Mouse (Mus musculus) CH12.LX (cell line): ENCODE data around the gene Apon. TPM values are rescaled to one million over a fixed set of nuclear protein-coding genes. Genes with fewer than 3 reads are reported as not detected.

Experiments used
- DNase-seq: peaks from one replicate; pipeline ENCODE4 v3.0.0-alpha.2; 2013; ENCODE audit errors: extremely low read depth
- H3K27ac ChIP-seq: 2 replicates; pipeline ENCODE4 v1.5.1; 2012; ENCODE audit warnings: low read depth, mild to moderate bottlenecking, control low read depth, moderate library complexity; ENCODE audit not compliant: insufficient read depth
- H3K27me3 ChIP-seq: replicated peaks from 2 replicates; pipeline ENCODE3; 2012; ENCODE audit warnings: inconsistent platforms
- H3K36me3 ChIP-seq, 2 experiments: replicated peaks in 1 of 2; 2 replicates each; pipeline versions ENCODE3 to v1.6.1; 2012; ENCODE audit warnings: inconsistent platforms in 1 of 2, low read length in 1 of 2, mild to moderate bottlenecking in 1 of 2, mixed read lengths in 1 of 2, moderate library complexity in 1 of 2; ENCODE audit not compliant: control insufficient read depth in 1 of 2, insufficient read depth in 1 of 2
- H3K4me1 ChIP-seq, 2 experiments: 2 replicates each; pipeline ENCODE4 v1.6.1; 2012; ENCODE audit warnings: inconsistent platforms in 1 of 2, moderate library complexity in 1 of 2; ENCODE audit not compliant: insufficient read depth in 2 of 2, control insufficient read depth in 1 of 2
- H3K4me2 ChIP-seq: 2 replicates; pipeline ENCODE4 v1.6.1; 2012; ENCODE audit warnings: low read depth, mild to moderate bottlenecking, control low read depth; ENCODE audit not compliant: poor library complexity, insufficient read depth, severe bottlenecking
- H3K4me3 ChIP-seq, 3 experiments: fragments of 150-350 bp in 1 of 3; sonication (generic) in 1 of 3; replicated peaks in 1 of 3; 2 replicates each; pipeline versions ENCODE3 to v1.5.1; 2011 to 2012; ENCODE audit warnings: low read depth in 2 of 3, low read length in 2 of 3, mild to moderate bottlenecking in 2 of 3, moderate library complexity in 2 of 3, control low read depth in 1 of 3, improper control_type of control experiment in 1 of 3, inconsistent platforms in 1 of 3, mixed read lengths in 1 of 3; ENCODE audit not compliant: poor library complexity in 1 of 3
- H3K79me2 ChIP-seq: replicated peaks from 2 replicates; pipeline ENCODE4 v1.6.1; 2012; ENCODE audit warnings: mild to moderate bottlenecking, moderate library complexity; ENCODE audit not compliant: control insufficient read depth, poor library complexity, insufficient read depth, severe bottlenecking; ENCODE audit errors: extremely low read depth
- H3K9ac ChIP-seq: 2 replicates; pipeline ENCODE4 v1.6.1; 2012; ENCODE audit warnings: low read depth, mild to moderate bottlenecking, control low read depth, moderate library complexity; ENCODE audit not compliant: insufficient read depth
- H3K9me3 ChIP-seq: replicated peaks from 2 replicates; pipeline ENCODE3; 2012; ENCODE audit warnings: low read length, inconsistent platforms, mixed read lengths
- BHLHE40 ChIP-seq: IDR thresholded peaks from 2 replicates; pipeline ENCODE4 v1.6.1; 2011; ENCODE audit warnings: mild to moderate bottlenecking, low read depth, low read length, improper control_type of control experiment
- CHD1 ChIP-seq: IDR thresholded peaks from 2 replicates; pipeline ENCODE4 v1.6.1; 2012; ENCODE audit warnings: low read depth, low read length, improper control_type of control experiment, inconsistent platforms
- CHD2 ChIP-seq: IDR thresholded peaks from 2 replicates; pipeline ENCODE4 v1.6.1; 2011; ENCODE audit warnings: low read length, improper control_type of control experiment
- CTCF ChIP-seq, 2 experiments: IDR thresholded peaks in 1 of 2; conservative IDR thresholded peaks in 1 of 2; 2 replicates each; pipeline ENCODE4 v1.5.1; 2011 to 2012; ENCODE audit warnings: low read depth in 2 of 2, low read length in 2 of 2, improper control_type of control experiment in 1 of 2, inconsistent platforms in 1 of 2, mild to moderate bottlenecking in 1 of 2, moderate library complexity in 1 of 2
- E2F4 ChIP-seq: IDR thresholded peaks from 2 replicates; pipeline ENCODE4 v1.6.1; 2011; ENCODE audit warnings: low read depth, low read length, improper control_type of control experiment; ENCODE audit not compliant: insufficient replicate concordance
- ELF1 ChIP-seq: IDR thresholded peaks from 2 replicates; pipeline ENCODE4 v1.6.1; 2014; ENCODE audit warnings: low read depth, mild to moderate bottlenecking, inconsistent platforms, low read length, improper control_type of control experiment
- EP300 ChIP-seq: IDR thresholded peaks from 2 replicates; pipeline ENCODE4 v1.6.1; 2011; ENCODE audit warnings: low read length, improper control_type of control experiment
- GABPA ChIP-seq: IDR thresholded peaks from 2 replicates; pipeline ENCODE4 v1.6.1; 2012; ENCODE audit warnings: low read depth, low read length, improper control_type of control experiment, inconsistent platforms; ENCODE audit not compliant: insufficient replicate concordance
- HCFC1 ChIP-seq: IDR thresholded peaks from 2 replicates; pipeline ENCODE4 v1.6.1; 2012; ENCODE audit warnings: low read depth, mild to moderate bottlenecking, inconsistent platforms, low read length, improper control_type of control experiment
- IRF4 ChIP-seq: IDR thresholded peaks from 2 replicates; pipeline ENCODE4 v1.6.1; 2014; ENCODE audit warnings: low read depth, mild to moderate bottlenecking, inconsistent platforms, low read length, improper control_type of control experiment
- JUN ChIP-seq: IDR thresholded peaks from 2 replicates; pipeline ENCODE4 v1.6.1; 2011; ENCODE audit warnings: low read depth, mild to moderate bottlenecking, low read length, improper control_type of control experiment, moderate library complexity; ENCODE audit not compliant: insufficient read depth
- JUND ChIP-seq: conservative IDR thresholded peaks from 2 replicates; pipeline ENCODE4 v1.6.1; 2011; ENCODE audit warnings: low read depth, low read length, improper control_type of control experiment
- KAT2A ChIP-seq: IDR thresholded peaks from 2 replicates; pipeline ENCODE4 v1.6.1; 2012; ENCODE audit warnings: low read length, improper control_type of control experiment, inconsistent platforms; ENCODE audit not compliant: insufficient replicate concordance
- MAZ ChIP-seq: IDR thresholded peaks from 2 replicates; pipeline ENCODE4 v1.6.1; 2012; ENCODE audit warnings: low read depth, mild to moderate bottlenecking, inconsistent platforms, low read length, improper control_type of control experiment, moderate library complexity
- MEF2A ChIP-seq: IDR thresholded peaks from 2 replicates; pipeline ENCODE4 v1.6.1; 2014; ENCODE audit warnings: low read depth, mild to moderate bottlenecking, inconsistent platforms, low read length, improper control_type of control experiment, borderline replicate concordance
- MYC ChIP-seq: IDR thresholded peaks from 2 replicates; pipeline ENCODE4 v1.6.1; 2011; ENCODE audit warnings: low read depth, mild to moderate bottlenecking, improper control_type of control experiment, low read length
- NELFE ChIP-seq: IDR thresholded peaks from 2 replicates; pipeline ENCODE4 v1.6.1; 2011; ENCODE audit warnings: low read depth, low read length, improper control_type of control experiment
- NRF1 ChIP-seq: IDR thresholded peaks from 2 replicates; pipeline ENCODE4 v1.6.1; 2014; ENCODE audit warnings: low read depth, mild to moderate bottlenecking, inconsistent platforms, low read length, improper control_type of control experiment, moderate library complexity
- PAX5 ChIP-seq: IDR thresholded peaks from 2 replicates; pipeline ENCODE4 v1.6.1; 2012; ENCODE audit warnings: low read length, inconsistent platforms, mixed read lengths
- POLR2A ChIP-seq: IDR thresholded peaks from 2 replicates; pipeline ENCODE4 v1.6.1; 2011; ENCODE audit warnings: low read depth, mild to moderate bottlenecking, improper control_type of control experiment, low read length
- POLR2AphosphoS2 ChIP-seq: IDR thresholded peaks from 2 replicates; pipeline ENCODE4 v1.6.1; 2011; ENCODE audit warnings: low read depth, low read length, improper control_type of control experiment
- RCOR1 ChIP-seq: conservative IDR thresholded peaks from 2 replicates; pipeline ENCODE4 v1.6.1; 2012; ENCODE audit warnings: low read depth, mild to moderate bottlenecking, inconsistent platforms, low read length, improper control_type of control experiment
- SMC3 ChIP-seq: IDR thresholded peaks from 2 replicates; pipeline ENCODE4 v1.6.1; 2011; ENCODE audit warnings: low read depth, low read length, improper control_type of control experiment
- TBP ChIP-seq: conservative IDR thresholded peaks from 2 replicates; pipeline ENCODE4 v1.6.1; 2011; ENCODE audit warnings: low read depth, low read length, improper control_type of control experiment
- TCF12 ChIP-seq: IDR thresholded peaks from 2 replicates; pipeline ENCODE4 v1.6.1; 2014; ENCODE audit warnings: low read depth, mild to moderate bottlenecking, inconsistent platforms, low read length, improper control_type of control experiment
- USF1 ChIP-seq: IDR thresholded peaks from 2 replicates; pipeline ENCODE4 v1.6.1; 2014; ENCODE audit warnings: low read depth, mild to moderate bottlenecking, inconsistent platforms, low read length, improper control_type of control experiment
- ZC3H11A ChIP-seq: IDR thresholded peaks from 2 replicates; pipeline ENCODE4 v1.6.1; 2012; ENCODE audit warnings: low read depth, mild to moderate bottlenecking, inconsistent platforms, low read length, improper control_type of control experiment
- ZKSCAN1 ChIP-seq: IDR thresholded peaks from 2 replicates; pipeline ENCODE4 v1.6.1; 2012; ENCODE audit warnings: low read depth, inconsistent platforms, low read length, improper control_type of control experiment, borderline replicate concordance
- ZMIZ1 ChIP-seq: IDR thresholded peaks from 2 replicates; pipeline ENCODE4 v1.6.1; 2012; ENCODE audit warnings: low read depth, mild to moderate bottlenecking, inconsistent platforms, low read length, improper control_type of control experiment
- ZNF384 ChIP-seq: IDR thresholded peaks from 2 replicates; pipeline ENCODE4 v1.6.1; 2012; ENCODE audit warnings: low read depth, low read length, improper control_type of control experiment, inconsistent platforms
- dilution Hi-C: fragments of 300-500 bp; cut with MboI; formaldehyde crosslinking; loops from 2 replicates; pipeline ENCODE4 v1.14.3; 2020; ENCODE audit warnings: low sequenced_read_pairs; ENCODE audit not compliant: extremely low pct_unique_long_range_greater_than_20kb, extremely low pct_ligation_motif_present
- in situ Hi-C: fragments of 300-500 bp; cut with MboI; formaldehyde crosslinking; loops from 3 replicates; pipeline ENCODE4 v1.14.3; 2019; ENCODE audit warnings: low sequenced_read_pairs, low pct_ligation_motif_present, low pct_unique_long_range_greater_than_20kb, mixed read lengths
- polyA plus RNA-seq: library from polyadenylated mRNA; unstranded; fragments of >175 nt; gene quantifications from 2 replicates; pipeline ENCODE4 v1.2.1, GENCODE M21; 2012; ENCODE audit warnings: low read depth; ENCODE audit not compliant: insufficient read length
- total RNA-seq, 2 experiments: library from RNA; depleted of rRNA; stranded (reverse); fragments of 300-350 nt in 1 of 2; fragments of >200 nt in 1 of 2; gene quantifications; 2 replicates each; pipeline ENCODE4 v1.2.3; 2012 to 2014

Gene Apon
- total and polyA plus RNA-seq, 3 experiments: 0.30 to 0.80 (median 0.62) TPM

- peak overlapping the region; percentile 98 for H3K9ac ChIP-seq
- H3K27me3 ChIP-seq: no peaks in the 10 kb centered on the region
- peak overlapping the region; percentile 97 for H3K4me2 ChIP-seq
- peak overlapping the region; percentile 70 to 95 (median 80) for H3K4me3 ChIP-seq
- no peaks in the 10 kb centered on the region for H3K9me3 ChIP-seq
- H3K36me3 ChIP-seq: peaks cover 3 to 14% of the 10 kb centered on the region in 2 experiments
- H3K27ac ChIP-seq: peak overlapping the region; percentile 58
- dilution Hi-C loops (no loop called here), in situ Hi-C loops (no loop called here)
- H3K4me1 ChIP-seq: peaks cover 15 to 45% of the 10 kb centered on the region in 2 experiments
- no peaks in the 10 kb centered on the region; the same call in 1 of the 2 replicates for H3K79me2 ChIP-seq
- DNase-seq: no peak
- 0 out of 2 replicates have a peak, but pooled peaks have one; percentile 18 for TF ChIP-seq JUN
- TF ChIP-seq MAZ: no peak
- TF ChIP-seq RCOR1: peak; percentile 81
Measured at GRCm38 (mm10) chr10:128302785-128303125, 48.9 kb downstream of the Apon start.

- Histone ChIP-seq H3K9ac (peak within 1 kb of the TSS; percentile 98), H3K9me3 (no peaks in the 10 kb centered on the region), H3K4me3 (peak within 1 kb of the TSS; percentile 70 to 95 (median 80)), H3K27me3 (no peaks in the 10 kb centered on the region), H3K4me1 (peaks cover 13 to 38% of the 10 kb centered on the region in 2 experiments), H3K4me2 (peak within 1 kb of the TSS; percentile 97), H3K79me2 (no peaks in the 10 kb centered on the region; the same call in 1 of the 2 replicates), H3K27ac (peak within 1 kb of the TSS; percentile 83), H3K36me3 (peaks cover 3 to 20% of the 10 kb centered on the region in 2 experiments)
- dilution Hi-C loops: no loop called here
- in situ Hi-C loops: no loop called here
- peak; percentile 99 for DNase-seq
- TF ChIP-seq ELF1 (peak; percentile 61), ZNF384 (peak; percentile 4; the same call in 1 of the 2 replicates), IRF4 (peak; percentile 44), CTCF (conservative IDR thresholded peaks at IDR 0.05 in 1 of 2, IDR thresholded peaks at IDR 0.05 in 1 of 2; ENCODE audit: low read depth in 2 of 2, low read length in 2 of 2) (no peak), KAT2A (peak; percentile 90; the same call in 1 of the 2 replicates), NELFE (peak; percentile 88), EP300 (0 out of 2 replicates have a peak, but pooled peaks have one; percentile 40), JUN (peak; percentile 1; the same call in 1 of the 2 replicates), E2F4 (peak; percentile 82; the same call in 1 of the 2 replicates), PAX5 (no peak), NRF1 (peak; percentile 52; the same call in 1 of the 2 replicates), USF1 (no peak), ZMIZ1 (peak; percentile 75), CHD2 (peak; percentile 97), POLR2AphosphoS2 (peak; percentile 71; the same call in 1 of the 2 replicates), BHLHE40 (no peak), MYC (peak; percentile 78), RCOR1 (0 out of 2 replicates have a peak, but pooled peaks have one; percentile 10), TCF12 (peak; percentile 55), CHD1 (0 out of 2 replicates have a peak, but pooled peaks have one; percentile 62), SMC3 (no peak), POLR2A (peak; percentile 93), ZKSCAN1 (no peak), HCFC1 (peak; percentile 76), JUND (peak; percentile 46; the same call in 1 of the 2 replicates), ZC3H11A (no peak), MEF2A (peak; percentile 84), GABPA (no peak; the same call in 1 of the 2 replicates), TBP (peak; percentile 86)
Measured at GRCm38 (mm10) chr10:128303126-128304021, 49.5 kb downstream of the Apon start, which contains the start of gene Pan2. Pan2 (plus strand) TSS chr10:128303335.
